Mouse (Mus musculus): ENCODE measurements around the gene Mfsd12. TPM values are rescaled to one million over a fixed set of nuclear protein-coding genes. Genes with fewer than 3 reads are reported as not detected.

Mfsd12 gene
- 1 to 10 TPM; 3.7 to 4.0 TPM for total RNA-seq (2021)
- long read RNA-seq, experiment 1, partial matches to known transcripts, result 0 of 2 reads
- long read RNA-seq, experiment 1, other reads (novel, unspliced or antisense), result 2 of 2 reads
- long read RNA-seq, experiment 2, transcript Mfsd12-201 (10 exons, 3,971 nt), result major isoform, 5 of 6 reads
- long read RNA-seq, experiment 2, partial matches to known transcripts, result 0 of 6 reads
- long read RNA-seq, experiment 2, other reads (novel, unspliced or antisense), result 1 of 6 reads

DNA sequence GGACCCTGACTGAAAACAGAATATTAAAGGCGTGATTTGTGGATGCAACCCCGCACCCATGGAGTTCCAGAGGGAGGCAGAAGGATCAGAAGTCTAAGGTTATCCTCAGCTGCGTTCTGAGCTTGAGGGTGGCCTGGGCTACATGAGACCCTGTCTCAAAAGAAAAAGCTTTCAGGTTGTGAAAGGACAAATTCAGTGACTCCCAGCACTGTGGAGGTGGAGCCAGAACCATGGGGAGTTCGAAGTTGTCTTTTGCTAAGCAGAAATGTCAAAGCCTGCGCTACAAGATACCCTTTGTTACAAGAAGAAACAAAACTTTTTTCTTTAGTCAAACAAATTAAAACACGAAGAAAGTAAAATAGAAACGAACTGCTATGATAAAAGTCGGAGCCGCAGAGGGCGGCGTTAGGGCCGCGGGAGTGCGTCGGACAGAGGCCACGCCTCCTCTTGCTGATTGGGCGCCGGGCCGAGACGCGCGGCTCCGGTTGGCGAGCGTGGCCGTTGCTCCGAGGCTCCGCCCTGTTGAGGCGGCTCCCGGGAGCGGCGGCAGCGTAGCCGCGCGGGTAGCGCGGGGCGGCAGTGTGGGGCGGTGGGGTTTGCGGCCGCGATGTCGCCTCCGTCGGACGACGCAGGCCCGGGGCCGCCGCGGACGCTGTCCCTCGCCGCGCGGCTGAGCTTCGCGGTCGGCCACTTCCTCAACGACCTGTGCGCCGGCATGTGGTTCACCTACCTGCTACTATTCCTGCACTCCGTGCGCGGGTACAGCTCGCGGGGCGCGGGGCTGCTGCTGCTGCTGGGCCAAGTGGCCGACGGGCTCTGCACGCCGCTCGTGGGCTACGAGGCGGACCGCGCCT, at the start of gene Mfsd12:
Mfsd12 (plus strand) TSS at position 501 of the 854 bp plus-strand sequence.
- intact Hi-C loops (cut with DNase I; ENCODE audit: low total_unique reads), result no loop called here
- DNase-seq, result peak; percentile 94

DNA sequence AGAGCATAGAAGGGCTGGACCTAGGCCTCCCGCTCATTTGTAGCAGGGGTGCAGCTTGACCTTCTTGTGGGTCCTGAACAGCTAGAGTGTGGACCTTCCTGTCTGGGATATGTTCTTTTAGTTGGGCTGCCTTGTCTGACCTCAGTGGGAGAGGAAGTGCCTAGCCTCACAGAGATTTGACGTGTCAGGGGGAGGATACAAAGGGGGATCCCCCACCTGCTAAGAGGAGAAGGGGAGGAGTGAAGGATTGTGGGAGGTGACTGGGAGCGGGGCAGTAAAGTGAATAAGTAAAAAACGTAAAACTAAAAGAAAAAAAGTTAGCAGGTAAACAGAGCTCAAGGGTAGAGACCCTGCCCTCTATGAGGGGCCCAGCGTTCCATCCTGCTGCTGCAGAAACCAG, 47.7 kb upstream of the Mfsd12 start:
- no peak for DNase-seq
- intact Hi-C loops (cut with DNase I; ENCODE audit: low total_unique reads), result no loop called here

DNA sequence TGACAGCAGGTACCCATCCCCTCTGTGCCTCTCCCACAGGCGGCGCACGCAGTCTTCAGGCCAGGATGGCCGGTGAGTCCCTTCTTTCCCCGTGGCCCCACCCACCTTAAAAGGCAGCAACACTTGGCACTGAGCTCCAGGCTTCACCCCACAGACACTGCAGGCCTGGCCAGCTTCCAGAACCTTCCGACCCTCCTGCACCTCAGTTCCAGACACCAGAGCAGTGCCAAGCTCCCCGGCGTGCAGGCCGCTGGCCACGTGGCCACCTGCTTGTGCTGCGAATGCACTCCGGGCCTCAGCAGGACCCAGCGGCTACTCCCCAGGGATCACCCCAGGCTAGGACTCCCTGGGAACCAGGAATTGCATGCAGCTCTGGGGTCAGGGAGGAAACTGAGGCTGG, 43.7 kb upstream of the Mfsd12 start:
- intact Hi-C loops (cut with DNase I; ENCODE audit: low total_unique reads), result no loop called here

DNA sequence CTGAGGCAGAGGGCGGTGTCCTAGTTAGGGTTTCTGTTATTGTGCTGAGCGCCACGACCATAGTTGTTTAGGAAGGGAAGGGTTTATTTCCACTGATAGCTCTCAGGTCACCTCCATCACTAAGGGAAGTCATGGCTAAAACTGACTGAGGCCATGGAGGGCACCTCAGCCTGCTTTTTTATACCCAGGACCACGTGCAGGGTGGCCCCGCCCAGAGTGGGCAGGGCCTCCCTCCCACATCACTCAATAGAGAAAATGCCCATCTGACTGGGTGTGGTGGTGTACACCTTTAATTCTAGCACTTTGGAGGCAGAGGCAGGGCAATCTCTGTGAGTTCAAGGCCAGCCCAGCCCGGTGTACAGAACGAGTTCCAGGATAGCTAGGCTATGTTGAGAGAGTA, 43.1 kb upstream of the Mfsd12 start:
- intact Hi-C loops (cut with DNase I; ENCODE audit: low total_unique reads), result no loop called here
- DNase-seq, result no peak

More for the DNA sequence above, 43.7 kb upstream of the Mfsd12 start:
- no peak for DNase-seq

DNA sequence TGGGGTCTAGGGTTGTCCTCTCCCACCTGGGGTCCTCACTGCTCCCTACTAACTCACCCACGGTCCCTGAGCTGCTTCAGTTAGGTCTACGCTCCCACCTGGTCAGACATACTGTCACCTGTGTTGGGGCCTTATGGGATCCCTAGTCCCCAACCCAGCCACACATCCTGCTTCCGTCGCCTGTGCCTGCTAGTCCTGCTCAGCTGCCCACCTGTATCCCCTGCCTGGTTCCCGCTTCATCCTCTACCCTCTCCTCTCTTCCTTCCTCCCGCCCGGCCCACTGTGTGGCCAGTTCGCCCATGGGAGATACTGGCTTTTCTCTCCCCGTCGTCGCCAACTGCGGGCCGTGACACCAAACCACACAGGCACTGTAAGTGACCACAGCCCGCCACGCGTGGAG, 41.7 kb upstream of the Mfsd12 start:
- DNase-seq, result no peak
- intact Hi-C loops (cut with DNase I; ENCODE audit: low total_unique reads), result no loop called here

DNA sequence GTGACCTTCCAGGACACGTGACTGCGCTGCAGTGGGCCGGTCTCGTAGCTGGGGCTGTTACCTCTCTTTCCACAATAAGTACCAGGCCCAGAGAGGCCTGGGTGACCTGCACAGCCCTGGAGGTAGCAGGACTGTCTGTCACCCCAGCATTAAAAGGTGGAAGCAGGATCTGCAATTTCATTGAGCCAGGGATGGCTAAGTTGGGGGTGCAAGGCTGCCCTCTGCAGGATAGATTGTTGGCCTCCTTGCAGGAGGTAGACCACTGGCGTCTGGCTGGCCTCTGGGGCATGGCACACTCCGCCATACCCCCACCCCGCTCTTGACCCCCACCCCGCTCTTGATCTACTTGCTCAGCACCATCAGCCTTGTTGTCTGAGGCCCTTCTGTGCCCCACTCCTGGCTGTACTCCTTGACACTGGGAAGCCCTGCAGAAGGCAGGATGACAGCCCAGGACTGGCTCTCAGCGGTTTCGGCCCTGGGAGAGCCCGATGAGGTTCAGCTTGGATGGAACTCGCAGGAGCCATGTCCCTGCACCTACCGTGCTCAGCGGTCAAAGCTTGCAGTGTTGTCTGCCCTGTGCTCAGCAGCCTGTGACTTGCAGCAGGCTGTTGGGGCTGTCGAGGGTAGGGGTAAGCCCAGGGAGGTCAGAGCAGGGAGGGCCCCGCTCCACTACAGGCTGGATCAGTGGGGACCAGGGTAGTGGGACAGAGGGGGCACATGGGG, 40.8 kb upstream of the Mfsd12 start:
- DNase-seq, result no peak
- intact Hi-C loops (cut with DNase I; ENCODE audit: low total_unique reads), result no loop called here

DNA sequence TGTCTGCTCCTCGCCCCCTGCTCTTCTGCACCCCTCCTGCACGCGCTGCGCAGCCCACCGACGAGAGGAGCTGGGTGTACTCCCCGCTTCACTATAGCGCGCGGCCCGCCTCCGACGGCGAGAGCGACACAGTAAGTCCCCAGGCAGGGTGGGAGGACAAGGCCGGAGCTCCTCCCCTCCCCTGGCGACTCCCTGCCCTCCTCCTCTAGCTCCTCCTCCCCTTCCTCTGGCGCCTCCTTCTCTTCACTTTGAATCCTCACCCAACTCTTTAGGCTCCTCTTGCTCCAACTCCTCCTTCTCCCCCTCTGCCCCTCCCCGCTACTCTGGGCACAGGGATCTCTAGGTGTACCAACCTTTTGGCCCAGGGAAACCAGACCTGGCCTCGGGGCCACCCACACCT, 40.0 kb upstream of the Mfsd12 start:
- intact Hi-C loops (cut with DNase I; ENCODE audit: low total_unique reads), result no loop called here
- DNase-seq, result peak; percentile 44

DNA sequence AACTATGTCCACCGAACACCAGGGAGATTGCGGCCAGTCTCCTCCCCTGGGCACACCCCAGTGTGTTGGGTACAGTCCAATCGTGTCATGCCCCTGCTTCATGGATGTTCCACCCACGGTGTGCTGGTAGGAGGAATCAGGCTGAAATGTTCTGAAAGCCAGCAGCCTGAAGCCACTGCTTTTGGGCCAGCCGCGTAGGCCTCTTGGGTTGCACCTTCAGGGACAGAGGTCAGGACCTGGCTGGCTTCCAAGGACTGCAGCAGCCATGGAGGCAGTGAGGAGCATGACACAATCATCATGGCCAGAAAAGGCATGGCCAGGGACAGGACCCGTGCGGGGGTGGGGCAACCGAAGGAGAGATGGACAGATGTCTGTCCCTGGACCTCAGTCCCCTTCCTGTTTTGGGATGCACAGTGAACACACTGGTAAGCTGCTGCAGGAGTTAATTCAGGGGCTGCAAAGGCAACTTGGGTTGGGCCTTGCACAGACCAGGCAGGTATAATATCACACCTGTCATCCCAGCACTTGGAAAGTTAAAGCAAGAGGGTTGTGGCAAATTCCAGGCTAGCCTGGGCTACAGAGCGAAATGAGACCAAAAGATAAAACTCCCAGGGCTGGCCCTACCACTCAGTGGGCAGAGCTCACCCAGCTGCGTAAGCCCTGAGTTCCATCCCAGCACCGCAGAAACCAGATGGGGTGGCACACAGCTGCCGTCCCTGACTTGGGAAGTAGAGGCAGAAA, 38.5 kb upstream of the Mfsd12 start:
- no peak for DNase-seq
- intact Hi-C loops (cut with DNase I; ENCODE audit: low total_unique reads), result no loop called here

DNA sequence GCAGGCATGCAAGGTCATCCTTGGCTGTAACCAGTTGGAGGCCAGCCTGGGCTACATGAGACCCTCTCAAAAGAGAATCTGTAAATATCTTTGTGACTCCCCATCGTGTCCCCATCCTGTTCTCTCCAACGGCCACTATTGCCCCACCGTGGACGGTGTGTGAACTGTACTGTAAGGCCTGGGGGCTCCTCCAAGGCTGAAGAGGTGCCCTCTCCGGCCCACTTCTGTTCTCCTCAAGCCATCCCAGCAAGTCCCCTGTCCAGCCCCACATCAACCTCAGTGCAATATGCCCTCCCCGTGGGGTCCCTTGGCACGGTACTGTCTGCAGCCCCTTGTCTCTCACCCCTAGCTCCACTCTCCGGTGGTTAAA, 38.0 kb upstream of the Mfsd12 start:
- no peak for DNase-seq
- intact Hi-C loops (cut with DNase I; ENCODE audit: low total_unique reads), result no loop called here

DNA sequence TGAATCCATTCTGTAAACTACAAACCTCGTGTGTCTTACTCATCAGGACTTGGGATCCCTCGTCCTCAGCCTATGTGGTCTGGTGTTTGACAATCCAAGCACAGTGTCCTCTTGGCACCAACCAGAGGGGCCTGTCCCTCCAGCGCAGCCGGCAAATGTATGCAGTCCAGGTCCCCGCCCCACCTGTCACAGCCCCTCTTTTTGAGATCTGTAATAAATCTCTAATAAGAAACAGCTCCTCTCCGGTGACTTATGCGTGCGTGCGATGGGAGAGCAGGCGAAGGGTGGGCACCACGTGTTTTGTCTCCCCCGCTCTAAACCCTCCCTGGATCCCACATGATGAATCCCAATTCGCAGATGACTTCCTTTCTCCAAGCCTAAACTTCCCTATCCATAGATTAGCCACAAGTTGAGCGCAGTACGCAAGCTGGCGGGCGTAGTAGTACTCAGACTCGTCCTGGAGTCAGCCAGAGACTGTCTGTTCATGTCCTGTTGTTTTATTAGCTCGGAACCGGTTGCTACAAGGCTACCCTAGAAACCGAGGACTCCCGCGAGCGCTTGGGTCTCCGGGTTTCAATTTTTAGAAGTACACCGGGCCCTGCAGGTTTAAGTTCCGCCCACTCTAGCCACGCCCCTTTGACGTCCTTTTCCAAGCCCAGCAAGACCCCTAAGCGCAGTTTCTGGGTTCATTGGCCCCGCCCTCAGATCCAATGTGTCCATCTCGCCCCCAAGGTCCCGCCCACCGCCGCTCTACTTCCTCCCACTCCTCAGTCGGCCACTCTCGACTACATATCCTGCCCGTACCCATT, 37.3 kb upstream of the Mfsd12 start:
- no peak for DNase-seq
- intact Hi-C loops (cut with DNase I; ENCODE audit: low total_unique reads), result no loop called here

DNA sequence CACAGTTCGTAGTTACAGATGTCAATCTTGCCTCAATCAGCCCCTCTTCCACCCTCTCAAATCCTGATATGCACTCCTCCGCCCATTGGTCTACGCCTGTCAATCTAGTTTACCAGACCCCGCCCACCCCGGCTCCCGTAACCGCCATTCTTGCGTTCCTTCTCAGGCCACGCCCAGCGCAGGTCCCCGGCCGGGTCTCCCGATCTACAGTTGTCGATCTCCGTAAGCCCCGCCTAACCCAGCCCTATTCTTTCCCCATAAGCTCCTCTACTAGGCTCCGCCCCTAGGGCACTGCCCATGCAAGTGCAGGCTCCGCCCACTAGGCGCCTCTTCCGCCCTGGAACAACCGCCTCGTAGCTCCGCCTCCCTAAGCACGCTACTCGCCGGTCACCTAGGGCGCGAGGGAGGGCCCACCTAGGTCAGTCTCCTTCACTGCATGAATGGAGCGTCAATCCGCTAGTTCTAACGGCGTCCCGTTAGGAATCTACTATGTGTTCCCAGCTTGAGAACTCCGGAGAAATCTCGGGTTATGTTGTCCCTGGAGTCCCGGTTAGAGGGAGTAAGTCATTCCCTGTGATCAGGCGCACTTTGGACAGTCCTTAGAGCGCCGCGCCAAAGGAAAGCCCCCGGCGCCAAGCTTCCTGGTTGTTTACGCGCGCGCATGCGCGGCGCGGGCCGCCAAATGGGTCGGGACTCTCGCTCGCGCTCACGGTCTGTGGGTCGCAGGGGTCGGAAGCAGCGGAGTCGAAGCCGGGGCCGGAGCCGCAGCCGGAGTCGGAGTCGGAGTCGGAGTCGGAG, 36.5 kb upstream of the Mfsd12 start, which contains the start of gene Cactin:
Cactin (plus strand) TSS at position 554 of the 798 bp plus-strand sequence.
- peak; percentile 100 for DNase-seq
- intact Hi-C loops (cut with DNase I; ENCODE audit: low total_unique reads), result no loop called here

DNA sequence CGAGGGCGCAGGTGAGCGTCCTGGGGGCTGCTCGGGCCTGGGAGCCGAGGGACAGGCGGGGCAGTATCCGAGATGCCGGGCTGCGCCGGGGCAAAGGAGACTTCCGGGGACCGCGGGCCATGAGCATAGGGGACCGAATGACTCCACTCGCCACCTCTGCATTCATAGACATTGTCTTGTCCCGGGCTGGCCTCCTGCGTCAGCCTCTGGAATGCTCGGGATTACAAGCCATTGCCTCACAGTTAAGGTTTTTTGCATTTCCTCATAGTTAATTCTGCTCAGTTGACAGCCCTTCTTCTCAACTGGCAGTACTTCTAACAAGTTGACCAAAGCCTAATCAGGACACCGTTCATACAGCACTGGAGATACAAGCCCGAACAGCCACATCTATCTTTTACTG, 35.9 kb upstream of the Mfsd12 start:
- intact Hi-C loops (cut with DNase I; ENCODE audit: low total_unique reads), result no loop called here
- no peak for DNase-seq

DNA sequence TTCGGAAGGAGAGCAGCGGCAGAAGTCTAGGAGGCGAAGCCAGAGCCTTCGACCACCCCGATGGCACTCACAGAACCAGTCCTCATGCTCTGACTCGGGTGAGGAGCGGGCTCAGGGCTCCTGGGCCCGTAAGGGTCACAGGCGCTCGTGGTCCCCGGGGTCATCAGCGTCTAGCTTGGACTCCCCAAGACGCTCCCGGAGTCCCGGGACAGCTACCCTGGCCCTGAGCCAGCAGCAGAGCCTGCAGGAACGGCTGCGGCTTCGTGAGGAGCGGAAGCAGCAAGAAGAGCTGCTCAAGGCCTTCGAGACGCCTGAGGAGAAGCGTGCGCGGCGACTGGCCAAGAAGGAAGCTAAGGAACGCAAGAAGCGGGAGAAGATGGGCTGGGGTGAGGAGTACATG, 34.8 kb upstream of the Mfsd12 start:
- no peak for DNase-seq
- intact Hi-C loops (cut with DNase I; ENCODE audit: low total_unique reads), result no loop called here

DNA sequence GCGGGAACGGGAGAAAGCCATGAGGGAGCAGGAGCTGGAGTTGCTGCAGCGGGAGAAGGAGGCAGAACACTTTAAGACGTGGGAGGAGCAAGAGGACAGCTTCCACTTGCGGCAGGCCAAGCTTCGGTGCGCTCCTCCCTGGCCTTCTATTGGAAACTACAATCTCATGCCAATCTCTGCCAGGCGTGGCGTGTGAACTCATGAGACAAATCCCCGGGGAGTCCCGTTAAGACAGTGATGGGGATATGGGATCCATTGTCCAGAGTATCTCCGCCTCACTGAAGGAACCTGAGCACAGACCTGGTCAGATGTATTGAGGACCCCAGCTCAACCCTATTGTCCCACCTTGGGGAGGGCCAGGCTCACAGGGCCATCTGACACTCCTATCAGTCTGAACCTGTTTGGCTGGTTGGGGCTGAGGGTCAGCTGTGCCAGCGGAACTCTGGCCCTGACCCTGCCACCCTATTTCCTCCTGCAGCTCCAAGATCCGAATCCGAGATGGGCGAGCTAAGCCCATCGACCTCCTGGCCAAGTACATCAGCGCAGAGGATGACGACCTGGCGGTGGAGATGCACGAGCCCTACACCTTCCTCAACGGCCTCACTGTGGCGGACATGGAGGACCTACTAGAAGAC, 34.0 kb upstream of the Mfsd12 start:
- intact Hi-C loops (cut with DNase I; ENCODE audit: low total_unique reads), result no loop called here
- DNase-seq, result no peak

DNA sequence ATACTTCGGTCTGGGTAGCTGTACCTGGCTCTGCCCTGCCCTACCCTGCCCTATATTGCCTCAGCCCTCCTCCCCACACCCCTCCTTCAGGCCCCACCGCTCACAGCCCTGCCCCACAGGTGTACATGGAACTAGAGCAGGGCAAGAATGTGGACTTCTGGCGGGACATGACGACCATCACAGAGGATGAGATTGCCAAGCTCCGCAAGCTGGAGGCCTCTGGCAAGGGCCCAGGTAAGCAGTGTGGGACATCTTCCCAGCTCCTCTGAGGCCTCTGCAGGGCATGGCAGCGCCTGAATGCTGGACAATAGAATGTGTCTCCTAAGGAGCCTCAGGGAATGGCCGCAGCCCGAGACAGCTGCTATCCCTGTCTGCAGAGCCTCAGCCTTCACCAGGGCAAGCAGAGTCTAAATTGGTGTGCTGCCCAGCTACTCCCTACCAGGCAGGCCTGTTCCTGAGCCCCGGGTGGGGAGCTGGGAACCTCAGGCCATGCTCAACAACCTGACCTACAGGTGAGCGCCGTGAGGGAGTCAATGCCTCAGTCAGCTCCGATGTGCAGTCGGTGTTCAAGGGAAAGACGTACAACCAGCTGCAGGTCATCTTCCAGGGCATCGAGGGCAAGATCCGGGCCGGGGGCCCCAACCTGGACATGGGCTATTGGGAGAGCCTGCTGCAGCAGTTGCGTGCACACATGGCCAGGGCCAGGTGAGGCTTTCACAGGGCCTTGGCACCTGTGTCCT, 33.3 kb upstream of the Mfsd12 start:
- no peak for DNase-seq
- intact Hi-C loops (cut with DNase I; ENCODE audit: low total_unique reads), result no loop called here

DNA sequence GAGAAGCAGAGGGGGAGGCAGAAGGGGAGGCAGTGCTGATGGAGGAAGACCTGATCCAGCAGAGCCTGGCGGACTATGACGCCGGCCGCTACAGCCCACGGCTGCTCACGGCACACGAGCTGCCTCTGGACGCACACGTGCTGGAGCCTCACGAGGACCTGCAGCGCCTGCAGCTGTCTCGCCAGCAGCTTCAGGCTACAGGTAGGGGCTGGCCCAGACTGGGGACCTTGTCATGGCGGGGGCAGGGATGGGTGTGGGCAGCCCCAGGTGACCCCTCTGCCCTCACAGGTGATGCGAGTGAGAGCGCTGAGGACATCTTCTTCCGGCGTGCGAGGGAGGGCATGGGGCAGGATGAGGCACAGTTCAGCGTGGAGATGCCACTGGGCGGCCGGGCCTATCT, 32.1 kb upstream of the Mfsd12 start:
- intact Hi-C loops (cut with DNase I; ENCODE audit: low total_unique reads), result no loop called here
- no peak for DNase-seq

DNA sequence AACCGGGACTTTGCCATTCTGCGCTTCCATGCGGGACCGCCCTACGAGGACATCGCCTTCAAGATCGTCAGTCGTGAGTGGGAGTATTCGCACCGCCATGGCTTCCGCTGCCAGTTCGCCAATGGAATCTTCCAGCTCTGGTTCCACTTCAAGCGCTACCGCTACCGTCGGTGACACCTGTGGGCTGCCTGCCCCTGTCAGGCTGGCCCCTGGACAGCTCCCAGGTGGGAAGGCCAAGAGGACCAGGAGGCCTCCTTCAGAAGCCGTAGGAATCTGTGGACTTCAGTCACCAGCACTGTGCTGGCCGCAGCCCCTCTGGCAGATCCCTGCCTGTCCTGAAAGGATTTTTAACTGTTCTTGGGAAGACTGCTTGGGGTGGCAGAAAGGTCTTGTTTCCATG, 31.5 kb upstream of the Mfsd12 start:
- no peak for DNase-seq
- intact Hi-C loops (cut with DNase I; ENCODE audit: low total_unique reads), result no loop called here
